ENCODE assay signal across 8 mouse cellular contexts in genomic region chr10:44004221-44004751, GRCm38 (mm10).
DNase-seq lines count a peak whose midpoint lies in the region; ATAC-seq and TF ChIP-seq lines count a peak whose summit lies in the region.

No protein-coding gene starts in this region.

- peak overlapping the region; percentile 82 for H3K4me2 ChIP-seq in heart, postnatal 0 days (ENCODE audit: low read depth, low read length)

- peak; percentile 33 for DNase-seq in thymus, postnatal 14 days
- DNase-seq in thymus, postnatal 25 days = no peak
- DNase-seq in embryo, embryonic 9.5 days (ENCODE audit: extremely low spot score) = peak; percentile 48
- no peak for DNase-seq in heart, postnatal 0 days (ENCODE audit: low spot score)
- DNase-seq in kidney, postnatal 10 days = peak; percentile 64
- DNase-seq in yolk sac, embryonic 10.5 days (ENCODE audit: low spot score) = peak; percentile 19
- DNase-seq in right cerebral cortex, postnatal 14 days = no peak

- H3K36me3 ChIP-seq in heart, postnatal 0 days (replicated peaks; ENCODE audit: control insufficient read depth, insufficient read depth, low read length) = no peaks in the 10 kb centered on the region
- H3K36me3 ChIP-seq in megakaryocyte, embryonic 14.5 days (replicated peaks; ENCODE audit: low read length) = no peaks in the 10 kb centered on the region

- TF ChIP-seq CTCF in heart, postnatal 0 days (IDR thresholded peaks at IDR 0.05; ENCODE audit: low read depth) = no peak

- WGBS in heart, postnatal 0 days = 1% methylated on average over 33 of the region's 33 CpGs

- H3K9ac ChIP-seq in heart, postnatal 0 days (replicated peaks; ENCODE audit: low read depth, low read length) = no peak overlapping the region

- no peak for TF ChIP-seq EP300 in heart, postnatal 0 days (IDR thresholded peaks at IDR 0.05; ENCODE audit: low read depth)

- peaks cover 79% of the 10 kb centered on the region for H3K27me3 ChIP-seq in heart, postnatal 0 days (ENCODE audit: control insufficient read depth, insufficient read depth, low read length)
- peaks cover 96% of the 10 kb centered on the region for H3K27me3 ChIP-seq in megakaryocyte, embryonic 14.5 days (replicated peaks)

- ATAC-seq in heart, postnatal 0 days (ENCODE audit: insufficient read depth, low read depth) = 0 out of 2 replicates have a peak, but pooled peaks have one; percentile 13

- H3K4me3 ChIP-seq in heart, postnatal 0 days (ENCODE audit: low read depth, low read length) = peak overlapping the region; percentile 87
- H3K4me3 ChIP-seq in megakaryocyte, embryonic 14.5 days (replicated peaks) = peak overlapping the region; percentile 95

- no peak overlapping the region for H3K27ac ChIP-seq in heart, postnatal 0 days (ENCODE audit: low read depth)

- no peaks in the 10 kb centered on the region; the same call in 1 of the 2 replicates for H3K4me1 ChIP-seq in heart, postnatal 0 days (ENCODE audit: control insufficient read depth, insufficient read depth)
- peaks cover 27% of the 10 kb centered on the region for H3K4me1 ChIP-seq in megakaryocyte, embryonic 14.5 days

- H3K9me3 ChIP-seq in heart, postnatal 0 days (replicated peaks; ENCODE audit: control insufficient read depth, low read length) = no peaks in the 10 kb centered on the region
- H3K9me3 ChIP-seq in megakaryocyte, embryonic 14.5 days = no peaks in the 10 kb centered on the region; the same call in 1 of the 2 replicates

Comparison
In these comparisons a context has a peak if more than half of its experiments do, and no peak if none do; other contexts are left out.
1. DNase-seq: peak in thymus, postnatal 14 days (single experiment), embryo, embryonic 9.5 days (single experiment), kidney, postnatal 10 days (single experiment) and yolk sac, embryonic 10.5 days (single experiment); none in thymus, postnatal 25 days (single experiment), heart, postnatal 0 days (single experiment) and right cerebral cortex, postnatal 14 days (single experiment).